Mouse (Mus musculus) cerebellum, adult 2 months (tissue): ENCODE results near the gene Casz1.

Experiments used
- CTCF ChIP-seq: fragments of 200-500 bp; IDR thresholded peaks from 2 replicates; pipeline ENCODE4 v1.5.1; 2011; ENCODE audit warnings: low read depth, mild to moderate bottlenecking, control low read depth, low read length, moderate library complexity, borderline replicate concordance; ENCODE audit not compliant: insufficient read depth
- POLR2A ChIP-seq: fragments of 200-500 bp; IDR thresholded peaks from 2 replicates; pipeline ENCODE4 v1.6.1; 2011; ENCODE audit warnings: low read length, control low read depth, borderline replicate concordance; ENCODE audit not compliant: insufficient read depth

DNA sequence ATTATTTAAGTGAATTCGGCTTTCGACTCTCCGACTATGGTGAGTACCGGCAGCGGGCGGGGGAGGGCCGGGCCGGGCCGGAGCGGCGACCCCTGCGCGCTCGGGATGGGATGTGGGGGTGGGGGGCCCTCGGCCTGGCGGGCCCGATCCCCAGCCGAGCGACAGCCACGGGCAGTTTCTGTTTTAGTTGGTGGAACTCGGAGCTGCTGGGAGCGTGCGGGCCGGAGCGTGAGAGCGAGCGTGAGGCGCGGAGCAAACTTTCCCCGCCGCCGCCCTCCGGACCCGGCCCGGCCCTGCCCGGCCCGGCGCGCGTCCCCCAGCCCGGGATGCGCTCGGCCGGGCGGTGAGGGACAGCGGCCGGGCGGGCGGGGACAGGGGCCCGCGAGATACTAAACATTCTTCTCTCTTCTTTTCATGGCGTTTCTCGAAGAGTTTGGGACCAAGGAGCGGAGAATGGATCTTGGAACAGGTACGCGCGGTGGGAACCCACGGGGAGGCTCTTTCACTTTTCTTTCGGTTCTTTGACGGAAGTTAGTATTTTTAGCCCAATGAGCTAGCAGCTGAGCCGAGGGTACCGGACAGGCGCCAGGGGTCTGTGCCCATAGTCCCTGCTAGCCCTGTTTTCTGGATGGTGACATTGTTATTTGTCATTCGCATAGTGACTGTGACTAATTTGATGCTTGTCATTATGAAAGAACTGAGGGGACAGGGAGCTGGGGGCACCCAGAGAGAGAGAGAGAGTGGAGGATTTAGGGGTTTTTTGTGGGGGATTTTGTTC is 97.2 kb downstream of the Casz1 start:
- TF ChIP-seq CTCF (no peak), POLR2A (no peak)
